Mouse (Mus musculus): ENCODE measurements at regions not wholly inside any gene's neighbourhood (a gene's known extent, or its start where the extent isn't known, plus 50 kb on each side); places are given as distances from the start of the nearest gene placed in this dataset.

- H3K4me1 ChIP-seq (ENCODE audit: control insufficient read depth, insufficient read depth, low read length), result peaks cover 4% of the 10 kb centered on the region; the same call in 1 of the 2 replicates
- 85% methylated on average over 4 of the region's 4 CpGs for WGBS
- TF ChIP-seq POLR2A (IDR thresholded peaks at IDR 0.05; ENCODE audit: insufficient read depth, low read depth, low read length), result no peak
- TF ChIP-seq CTCF (IDR thresholded peaks at IDR 0.05; ENCODE audit: insufficient read depth, low read depth, low read length), result no peak
- no peak overlapping the region for H3K4me3 ChIP-seq (ENCODE audit: insufficient read depth, low read depth, low read length)
- H3K27ac ChIP-seq (ENCODE audit: insufficient read depth, low read depth, low read length), result no peak overlapping the region
These were observed 68.6 kb upstream of the Kctd3 start for GRCm38 (mm10) chr1:189076276-189076675.

- WGBS, result 69% methylated on average over 13 of the region's 13 CpGs
- TF ChIP-seq POLR2A (IDR thresholded peaks at IDR 0.05; ENCODE audit: insufficient read depth, low read depth, low read length) (no peak), CTCF (IDR thresholded peaks at IDR 0.05; ENCODE audit: insufficient read depth, low read depth, low read length) (no peak)
- peaks cover under 1% of the 10 kb centered on the region; the same call in 1 of the 2 replicates for H3K4me1 ChIP-seq (ENCODE audit: control insufficient read depth, insufficient read depth, low read length)
These were observed 68.0 kb upstream of the Kctd3 start for GRCm38 (mm10) chr1:189075671-189076070.

GRCm38 (mm10) chr1:189072516-189072915 lies 64.9 kb upstream of the Kctd3 start:
- WGBS, result 94% methylated on average over 2 of the region's 2 CpGs
- Histone ChIP-seq H3K4me1 (ENCODE audit: control insufficient read depth, insufficient read depth, low read length) (peaks cover 2% of the 10 kb centered on the region; the same call in 1 of the 2 replicates), H3K4me3 (ENCODE audit: insufficient read depth, low read depth, low read length) (no peak overlapping the region), H3K27ac (ENCODE audit: insufficient read depth, low read depth, low read length) (no peak overlapping the region)
- TF ChIP-seq POLR2A (IDR thresholded peaks at IDR 0.05; ENCODE audit: insufficient read depth, low read depth, low read length) (no peak), CTCF (IDR thresholded peaks at IDR 0.05; ENCODE audit: insufficient read depth, low read depth, low read length) (no peak)

More at GRCm38 (mm10) chr1:189075671-189076070, 68.0 kb upstream of the Kctd3 start:
- no peak overlapping the region for H3K27ac ChIP-seq (ENCODE audit: insufficient read depth, low read depth, low read length)
- no peak overlapping the region for H3K4me3 ChIP-seq (ENCODE audit: insufficient read depth, low read depth, low read length)

DNA sequence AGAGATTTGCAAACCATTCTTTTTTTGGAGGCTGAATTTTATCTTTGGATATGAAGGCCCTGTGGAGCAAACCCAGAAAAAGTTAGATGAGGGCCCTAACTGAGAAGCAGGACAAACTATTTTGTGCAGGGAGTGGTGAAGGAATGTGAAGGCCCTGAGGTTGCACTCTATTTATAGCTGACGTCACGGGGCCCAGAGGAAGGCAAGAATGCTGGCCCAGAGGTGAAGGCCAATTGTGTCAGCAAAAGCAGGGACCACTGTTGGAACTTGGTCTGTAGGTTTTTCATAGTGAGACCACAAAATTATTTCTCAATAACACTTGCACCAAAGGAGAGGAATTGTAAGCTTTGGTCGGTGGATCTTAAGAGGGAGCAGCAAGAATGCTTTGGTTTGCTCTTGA lies 60.6 kb upstream of the Kctd3 start:
- peaks cover 4% of the 10 kb centered on the region; the same call in 1 of the 2 replicates for H3K4me1 ChIP-seq (ENCODE audit: control insufficient read depth, insufficient read depth, low read length)
- TF ChIP-seq CTCF (IDR thresholded peaks at IDR 0.05; ENCODE audit: insufficient read depth, low read depth, low read length), result no peak
- TF ChIP-seq POLR2A (IDR thresholded peaks at IDR 0.05; ENCODE audit: insufficient read depth, low read depth, low read length), result no peak
- 87% methylated on average over 3 of the region's 3 CpGs for WGBS

GRCm38 (mm10) chr1:189067204-189067960 lies 59.7 kb upstream of the Kctd3 start:
- Histone ChIP-seq H3K27ac (ENCODE audit: insufficient read depth, low read depth, low read length) (no peak overlapping the region), H3K4me3 (ENCODE audit: insufficient read depth, low read depth, low read length) (no peak overlapping the region), H3K4me1 (ENCODE audit: control insufficient read depth, insufficient read depth, low read length) (peaks cover 4% of the 10 kb centered on the region; the same call in 1 of the 2 replicates)
- no peak for TF ChIP-seq POLR2A (IDR thresholded peaks at IDR 0.05; ENCODE audit: insufficient read depth, low read depth, low read length)
- TF ChIP-seq CTCF (IDR thresholded peaks at IDR 0.05; ENCODE audit: insufficient read depth, low read depth, low read length), result no peak
- WGBS, result 71% methylated on average over 16 of the region's 16 CpGs

More for the DNA sequence above, 60.6 kb upstream of the Kctd3 start:
- H3K4me3 ChIP-seq (ENCODE audit: insufficient read depth, low read depth, low read length), result no peak overlapping the region
- H3K27ac ChIP-seq (ENCODE audit: insufficient read depth, low read depth, low read length), result no peak overlapping the region

GRCm38 (mm10) chr1:189066446-189067151 lies 59.0 kb upstream of the Kctd3 start:
- H3K27ac ChIP-seq (ENCODE audit: insufficient read depth, low read depth, low read length), result no peak overlapping the region
- TF ChIP-seq CTCF (IDR thresholded peaks at IDR 0.05; ENCODE audit: insufficient read depth, low read depth, low read length) (no peak), POLR2A (IDR thresholded peaks at IDR 0.05; ENCODE audit: insufficient read depth, low read depth, low read length) (no peak)
- no peak overlapping the region for H3K4me3 ChIP-seq (ENCODE audit: insufficient read depth, low read depth, low read length)
- 25% methylated on average over 6 of the region's 7 CpGs for WGBS
- H3K4me1 ChIP-seq (ENCODE audit: control insufficient read depth, insufficient read depth, low read length), result peaks cover 4% of the 10 kb centered on the region; the same call in 1 of the 2 replicates

DNA sequence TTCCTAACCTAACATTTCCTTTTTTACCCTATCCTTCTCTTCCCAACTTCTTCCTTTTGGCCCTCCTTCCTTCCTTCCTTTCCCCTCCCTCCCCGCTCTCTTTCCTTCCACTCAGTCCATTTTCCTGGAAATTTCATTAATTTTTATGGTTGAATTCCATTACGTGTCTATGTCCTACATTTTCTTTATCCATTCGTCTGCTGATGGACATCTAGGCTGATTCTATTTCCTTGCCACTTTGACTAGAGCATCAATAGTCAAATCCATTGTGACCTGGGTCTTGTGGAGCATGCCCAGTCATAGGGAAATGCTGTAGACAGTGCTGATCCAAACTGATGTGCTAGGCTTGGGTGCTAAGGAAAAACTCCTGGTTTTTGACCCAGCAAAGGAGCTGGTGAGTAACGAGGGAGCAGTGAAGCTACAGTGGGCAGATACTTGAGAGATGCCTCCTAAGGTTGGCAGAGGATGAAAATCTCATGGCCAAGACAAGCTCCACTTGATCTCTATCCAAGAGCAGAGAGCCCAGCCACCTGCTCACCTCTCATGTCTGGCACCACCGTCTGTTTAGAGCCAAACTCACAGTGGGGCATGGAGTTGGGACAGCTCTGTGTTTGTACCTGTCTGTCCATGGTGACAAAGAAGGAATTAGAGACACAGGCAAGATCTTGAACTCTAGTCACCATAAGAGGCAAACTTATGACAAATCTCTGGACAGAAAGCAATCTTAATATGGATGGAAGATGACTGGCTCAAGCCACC lies 57.7 kb upstream of the Kctd3 start:
- H3K27ac ChIP-seq (ENCODE audit: insufficient read depth, low read depth, low read length), result no peak overlapping the region
- H3K4me1 ChIP-seq (ENCODE audit: control insufficient read depth, insufficient read depth, low read length), result peaks cover 4% of the 10 kb centered on the region; the same call in 1 of the 2 replicates
- 90% methylated on average over 5 of the region's 5 CpGs for WGBS
- no peak overlapping the region for H3K4me3 ChIP-seq (ENCODE audit: insufficient read depth, low read depth, low read length)
- TF ChIP-seq CTCF (IDR thresholded peaks at IDR 0.05; ENCODE audit: insufficient read depth, low read depth, low read length), result no peak
- TF ChIP-seq POLR2A (IDR thresholded peaks at IDR 0.05; ENCODE audit: insufficient read depth, low read depth, low read length), result no peak

DNA sequence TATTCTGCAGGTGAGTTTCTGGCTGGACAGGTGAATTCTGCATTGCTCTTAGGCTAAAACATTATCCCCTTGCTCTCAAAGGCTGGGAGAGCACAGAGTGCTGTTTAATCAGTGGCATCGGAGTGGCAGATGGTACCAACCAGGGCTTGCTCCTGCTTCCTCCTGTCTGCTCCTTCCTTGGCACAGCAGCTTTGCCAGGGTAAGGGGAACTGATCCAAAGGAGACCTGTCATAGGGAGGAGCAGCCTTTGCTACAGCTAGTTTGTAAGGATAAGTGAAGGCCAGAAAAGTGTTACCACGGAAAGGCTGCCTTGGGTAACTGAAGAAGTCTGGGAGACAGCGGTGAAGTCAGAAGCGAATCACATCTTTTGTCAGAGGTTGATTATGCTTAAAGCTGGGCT lies 57.0 kb upstream of the Kctd3 start:
- H3K4me3 ChIP-seq (ENCODE audit: insufficient read depth, low read depth, low read length), result no peak overlapping the region
- H3K4me1 ChIP-seq (ENCODE audit: control insufficient read depth, insufficient read depth, low read length), result peaks cover 4% of the 10 kb centered on the region; the same call in 1 of the 2 replicates
- TF ChIP-seq POLR2A (IDR thresholded peaks at IDR 0.05; ENCODE audit: insufficient read depth, low read depth, low read length) (no peak), CTCF (IDR thresholded peaks at IDR 0.05; ENCODE audit: insufficient read depth, low read depth, low read length) (no peak)
- WGBS, result 97% methylated on average over 4 of the region's 4 CpGs
- no peak overlapping the region for H3K27ac ChIP-seq (ENCODE audit: insufficient read depth, low read depth, low read length)
